Mouse (Mus musculus) frontal cortex, postnatal 10 days (tissue): ENCODE data around the gene Tbxa2r.
A peak's percentile ranks its signal among the peaks of the same experiment; 100 is the strongest.

Experiments used
- DNase-seq, 2 experiments: peaks; one replicate each; pipeline ENCODE4 v3.0.0; 2022; ENCODE audit warnings: low spot score in 2 of 2, mixed read lengths in 1 of 2

The Tbxa2r gene

DNA sequence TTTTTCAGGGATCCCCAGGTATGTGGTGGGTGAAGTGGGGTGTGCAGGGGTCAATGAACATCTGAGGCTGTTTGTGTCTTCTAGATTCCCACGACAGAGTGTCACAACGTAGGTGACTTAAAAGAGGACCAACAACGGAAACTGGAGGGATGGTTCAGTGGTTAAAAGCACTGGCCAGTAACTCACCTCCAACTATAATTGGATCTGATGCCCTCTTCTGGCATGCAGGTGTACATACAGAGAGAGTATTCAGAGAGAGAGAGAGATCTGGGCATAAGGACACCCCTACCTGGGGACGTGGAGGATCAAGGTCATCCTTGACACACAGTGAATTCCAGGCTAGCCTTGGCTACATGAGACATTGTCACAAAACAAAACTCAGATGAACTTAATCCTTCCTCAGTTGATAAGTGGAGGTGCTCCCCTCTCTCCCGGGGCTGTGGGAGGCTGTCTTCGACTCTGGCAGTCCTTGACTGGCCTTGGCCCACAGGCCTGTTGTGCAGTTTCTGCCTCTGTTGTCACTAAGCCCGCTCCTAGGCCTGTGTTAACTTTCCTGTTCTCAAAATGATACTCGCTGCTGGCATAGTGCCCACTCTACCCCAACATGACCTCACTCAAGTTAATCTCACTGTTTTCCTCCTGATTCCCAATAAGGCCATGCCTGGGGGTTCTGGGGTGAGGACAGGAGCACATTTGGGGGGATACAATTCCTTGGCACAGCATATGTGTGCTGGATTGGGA, 16.1 kb downstream of the Tbxa2r start:
- DNase-seq: no peak

DNA sequence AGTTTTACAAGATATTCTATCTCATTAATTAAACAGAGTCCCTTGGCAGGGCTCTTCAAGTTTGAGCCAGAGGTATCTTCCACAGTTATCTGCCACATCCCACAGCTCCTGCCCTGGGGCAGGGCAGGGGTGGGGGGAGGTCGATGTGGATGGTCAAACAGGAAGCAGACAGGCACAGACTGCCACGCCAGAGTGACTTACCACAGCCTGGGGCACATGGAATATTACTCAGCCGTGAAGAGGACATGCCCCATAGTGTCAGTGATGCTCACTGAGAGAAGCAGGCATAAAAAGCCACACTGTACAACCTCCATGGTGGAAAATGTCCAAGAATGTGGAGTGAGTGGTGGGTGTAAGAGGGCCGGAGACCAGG, 16.6 kb downstream of the Tbxa2r start:
- DNase-seq: no peak

DNA sequence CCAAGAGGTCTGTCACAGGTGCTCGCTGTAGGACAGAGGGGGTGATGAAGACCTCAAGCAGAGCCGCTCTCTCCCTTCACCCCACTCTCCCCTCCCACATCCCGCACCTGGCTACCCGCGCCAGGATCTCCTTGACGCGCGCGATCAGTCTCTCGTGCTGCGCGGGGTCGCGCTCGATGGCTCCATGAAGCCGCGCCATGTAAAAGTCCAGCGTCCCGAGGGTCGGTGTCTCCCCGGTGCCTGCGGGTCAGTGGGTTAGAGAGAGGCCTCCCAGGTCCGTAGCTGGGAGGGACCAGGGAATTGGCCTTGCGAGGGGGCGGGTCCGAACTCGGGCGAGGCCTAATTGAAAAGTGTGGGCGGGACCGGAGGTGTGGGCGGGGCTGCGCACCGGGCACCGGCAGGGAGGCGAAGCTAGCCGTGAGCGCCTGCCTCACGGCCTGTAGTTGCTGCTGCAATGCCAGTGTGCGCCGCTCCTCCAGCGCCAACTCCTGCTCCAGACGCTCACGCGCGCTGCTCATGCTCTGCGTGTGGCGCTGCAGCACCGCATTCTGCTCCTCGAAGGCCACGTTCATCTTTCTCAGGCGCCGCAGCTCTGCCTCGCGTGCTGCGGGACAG, 18.0 kb downstream of the Tbxa2r start:
- DNase-seq: peak in 1 of 2 experiments; percentile 58

DNA sequence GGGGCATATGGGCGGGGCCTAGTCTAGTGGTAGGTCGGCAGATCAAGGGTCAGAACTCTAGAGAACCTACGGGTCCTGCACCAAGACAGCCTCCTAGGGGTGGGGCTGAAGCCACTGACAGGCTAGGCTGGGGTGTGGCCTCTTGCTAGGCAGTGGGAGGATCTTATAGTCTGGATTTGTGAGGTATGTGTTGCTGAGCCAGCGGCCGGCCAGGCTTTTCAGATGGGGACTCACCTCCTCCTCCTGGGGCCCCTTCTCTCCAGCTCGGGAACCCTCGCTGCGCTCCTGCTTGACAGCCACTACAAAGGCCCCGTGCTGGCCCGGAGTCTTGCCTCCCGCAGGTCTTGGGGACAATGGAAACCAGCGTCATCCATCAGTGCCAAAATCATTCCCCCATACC, 20.6 kb downstream of the Tbxa2r start:
- DNase-seq: no peak

DNA sequence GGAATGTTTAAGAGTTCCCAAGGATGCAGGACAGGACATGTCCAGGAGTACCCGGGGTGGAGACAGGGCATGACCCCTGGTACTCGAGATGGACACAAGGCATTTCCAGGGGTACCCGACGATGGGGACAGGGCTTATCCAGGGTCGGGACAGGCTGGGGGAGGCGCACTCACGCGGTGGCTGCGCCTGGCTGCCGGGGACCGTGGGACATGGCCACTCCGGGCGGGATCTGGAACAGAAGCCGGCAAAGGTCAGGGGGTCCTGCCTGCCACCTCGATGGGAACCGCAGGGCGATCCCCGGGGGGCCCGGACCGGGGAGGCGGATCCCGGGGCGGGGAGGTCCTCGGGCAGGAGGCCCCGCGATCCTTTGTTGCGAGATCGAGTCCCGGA, 21.4 kb downstream of the Tbxa2r start:
- DNase-seq: peak in 1 of 2 experiments; percentile 53

DNA sequence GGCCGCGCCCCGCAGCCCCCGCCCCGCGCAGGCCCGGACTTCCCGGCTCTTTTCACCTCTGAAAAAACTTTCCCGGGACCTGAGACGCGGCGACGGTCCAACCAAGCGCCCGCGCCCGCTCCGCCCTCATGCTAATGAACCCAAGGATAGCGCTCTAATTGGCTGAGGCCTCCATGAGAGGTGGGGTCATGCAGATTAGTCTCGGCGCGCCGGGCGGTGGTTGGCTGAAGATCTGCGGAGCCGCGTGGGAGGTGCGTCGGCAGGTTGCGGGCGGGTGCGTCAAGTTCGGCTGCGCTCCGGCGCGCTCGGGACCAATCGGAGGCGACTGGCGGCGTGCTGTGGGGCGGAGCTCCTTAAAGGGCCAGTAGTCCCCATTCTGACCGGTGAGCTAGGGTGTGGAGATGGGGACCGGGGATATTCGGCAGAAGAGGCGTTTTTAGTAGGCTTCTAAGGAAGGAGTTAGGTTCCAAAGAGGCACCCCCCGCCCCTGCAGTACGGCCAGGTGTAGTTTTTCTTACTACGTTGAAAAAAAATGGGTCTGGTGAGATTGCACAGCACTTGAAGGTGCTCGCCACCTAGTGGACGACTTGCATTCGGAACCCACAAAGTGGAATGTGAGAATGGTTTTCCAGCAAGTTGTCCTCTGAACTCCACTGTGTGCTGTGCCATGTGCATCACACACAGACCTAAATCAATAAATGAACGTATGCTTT, 22.0 kb downstream of the Tbxa2r start, which contains the start of gene Hmg20b:
TSS of gene Hmg20b (minus strand) at position 130 of the 713 bp plus-strand sequence.
- peak; percentile 99 to 100 for DNase-seq

DNA sequence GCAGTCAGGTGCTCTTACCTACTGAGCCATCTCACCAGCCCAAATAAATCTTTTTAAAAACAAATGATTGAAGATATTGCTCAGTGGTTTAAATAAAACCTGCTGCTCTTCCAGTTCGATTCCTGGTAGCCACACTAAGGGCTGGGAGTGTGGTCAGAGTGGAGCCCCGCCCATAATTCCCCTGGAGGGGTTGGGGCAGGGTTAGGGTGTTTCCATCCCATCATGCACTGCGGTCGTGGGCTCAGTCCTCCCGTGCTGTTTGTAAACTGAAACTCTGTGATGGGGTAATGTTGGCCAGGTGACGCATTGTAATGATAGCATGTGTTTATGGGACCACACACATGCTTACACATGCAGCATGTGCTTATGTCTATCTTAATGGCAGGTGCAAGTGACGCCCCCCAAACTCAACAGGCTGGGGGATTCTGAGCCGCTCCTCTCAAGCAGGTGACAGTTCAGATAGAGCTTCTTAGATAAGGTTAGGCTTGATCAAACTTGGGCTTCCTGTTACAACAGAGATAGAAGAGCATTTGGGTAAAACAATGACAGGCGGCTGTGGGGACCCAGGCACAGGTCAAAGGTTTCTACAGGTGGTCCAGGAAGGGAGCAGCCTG, 23.3 kb downstream of the Tbxa2r start:
- DNase-seq: no peak

DNA sequence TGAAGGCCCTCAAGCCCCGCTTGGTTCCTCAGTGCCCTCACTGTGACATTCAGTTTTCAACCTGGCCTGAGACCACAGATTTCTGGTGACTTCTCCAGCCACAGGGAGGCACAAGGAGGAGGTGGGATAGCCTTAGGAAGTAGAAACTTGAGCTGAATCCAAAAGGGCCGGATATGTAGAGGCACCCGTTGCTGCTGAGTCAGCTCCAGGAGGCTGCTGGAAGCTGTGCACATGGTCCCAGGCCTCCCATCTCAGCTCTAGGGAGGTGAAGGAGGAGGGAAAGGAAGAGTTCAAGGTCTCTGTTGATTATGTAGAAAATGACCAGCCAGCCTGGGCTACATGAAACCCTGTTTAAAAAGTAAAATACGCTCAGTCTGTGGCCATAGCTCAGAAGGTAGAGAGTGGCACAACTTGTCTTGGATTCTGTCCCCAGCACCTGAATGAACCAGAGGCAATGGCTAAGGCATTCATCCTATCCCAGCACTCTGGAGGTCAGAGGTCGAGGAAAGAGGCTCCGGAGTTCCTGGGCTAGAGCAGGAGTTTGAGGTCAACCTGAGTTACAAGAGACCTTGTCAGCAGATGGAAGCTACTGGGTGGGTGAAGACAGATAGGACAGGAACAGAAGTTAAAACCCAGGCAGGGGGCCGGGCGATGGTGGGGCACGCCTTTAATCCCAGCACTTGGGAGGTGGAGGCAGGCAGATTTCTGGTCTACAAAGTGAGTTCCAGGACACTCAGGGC, 26.4 kb downstream of the Tbxa2r start:
- no peak for DNase-seq

DNA sequence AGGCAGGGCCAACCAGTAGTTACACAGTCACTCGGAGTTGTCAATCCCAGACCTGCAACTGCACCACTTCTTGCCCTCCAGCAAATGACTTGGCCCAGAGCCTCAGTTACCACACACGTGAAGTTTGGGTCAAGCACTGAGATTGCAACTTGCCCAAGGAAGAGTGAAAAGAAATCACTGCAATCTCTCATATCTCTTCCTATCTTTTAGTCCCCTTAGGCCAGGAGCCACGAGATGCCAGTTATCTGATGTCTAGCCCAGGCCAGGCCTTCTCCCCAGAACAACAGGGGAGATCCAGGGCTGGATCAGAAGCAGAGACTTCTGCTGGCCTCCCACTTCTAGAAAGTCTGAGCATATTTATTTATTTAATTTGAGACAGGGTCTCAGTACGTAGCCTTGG, 27.0 kb downstream of the Tbxa2r start:
- no peak for DNase-seq

DNA sequence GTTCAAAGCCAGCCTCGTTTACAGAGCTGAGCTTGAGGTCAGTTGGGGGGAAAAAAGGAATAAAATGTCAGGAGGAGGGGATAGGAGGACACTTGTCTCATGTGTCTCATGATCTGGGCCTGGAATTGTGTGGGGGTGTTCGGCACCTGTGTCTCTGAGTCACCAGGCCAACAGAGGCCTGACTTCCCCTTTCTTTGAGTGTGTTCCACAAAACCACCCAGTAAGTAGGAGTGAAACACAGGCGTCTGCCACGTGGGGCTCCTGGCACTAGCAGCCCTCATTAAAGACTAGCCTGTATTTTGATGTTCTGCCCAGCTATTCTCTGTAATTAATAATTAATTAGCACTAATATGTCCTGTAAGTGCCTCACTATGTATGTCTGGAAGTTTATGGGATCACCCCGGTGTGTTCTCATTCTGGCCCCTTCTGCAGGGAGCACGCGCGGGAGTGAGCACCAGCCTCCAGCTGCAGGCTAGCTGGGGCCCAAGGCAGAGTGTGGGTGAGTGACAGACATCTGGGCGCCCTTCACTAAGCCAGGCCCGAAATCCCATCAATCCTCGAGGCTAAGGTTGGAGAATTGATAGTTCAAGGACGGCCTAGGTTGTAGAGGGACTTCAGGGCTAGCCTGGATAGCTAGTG, 27.9 kb downstream of the Tbxa2r start:
- DNase-seq: no peak

DNA sequence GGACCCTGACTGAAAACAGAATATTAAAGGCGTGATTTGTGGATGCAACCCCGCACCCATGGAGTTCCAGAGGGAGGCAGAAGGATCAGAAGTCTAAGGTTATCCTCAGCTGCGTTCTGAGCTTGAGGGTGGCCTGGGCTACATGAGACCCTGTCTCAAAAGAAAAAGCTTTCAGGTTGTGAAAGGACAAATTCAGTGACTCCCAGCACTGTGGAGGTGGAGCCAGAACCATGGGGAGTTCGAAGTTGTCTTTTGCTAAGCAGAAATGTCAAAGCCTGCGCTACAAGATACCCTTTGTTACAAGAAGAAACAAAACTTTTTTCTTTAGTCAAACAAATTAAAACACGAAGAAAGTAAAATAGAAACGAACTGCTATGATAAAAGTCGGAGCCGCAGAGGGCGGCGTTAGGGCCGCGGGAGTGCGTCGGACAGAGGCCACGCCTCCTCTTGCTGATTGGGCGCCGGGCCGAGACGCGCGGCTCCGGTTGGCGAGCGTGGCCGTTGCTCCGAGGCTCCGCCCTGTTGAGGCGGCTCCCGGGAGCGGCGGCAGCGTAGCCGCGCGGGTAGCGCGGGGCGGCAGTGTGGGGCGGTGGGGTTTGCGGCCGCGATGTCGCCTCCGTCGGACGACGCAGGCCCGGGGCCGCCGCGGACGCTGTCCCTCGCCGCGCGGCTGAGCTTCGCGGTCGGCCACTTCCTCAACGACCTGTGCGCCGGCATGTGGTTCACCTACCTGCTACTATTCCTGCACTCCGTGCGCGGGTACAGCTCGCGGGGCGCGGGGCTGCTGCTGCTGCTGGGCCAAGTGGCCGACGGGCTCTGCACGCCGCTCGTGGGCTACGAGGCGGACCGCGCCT, 28.7 kb downstream of the Tbxa2r start, which contains the start of gene Mfsd12:
TSS of gene Mfsd12 (plus strand) at position 501 of the 854 bp plus-strand sequence.
- peak; percentile 81 to 90 for DNase-seq

DNA sequence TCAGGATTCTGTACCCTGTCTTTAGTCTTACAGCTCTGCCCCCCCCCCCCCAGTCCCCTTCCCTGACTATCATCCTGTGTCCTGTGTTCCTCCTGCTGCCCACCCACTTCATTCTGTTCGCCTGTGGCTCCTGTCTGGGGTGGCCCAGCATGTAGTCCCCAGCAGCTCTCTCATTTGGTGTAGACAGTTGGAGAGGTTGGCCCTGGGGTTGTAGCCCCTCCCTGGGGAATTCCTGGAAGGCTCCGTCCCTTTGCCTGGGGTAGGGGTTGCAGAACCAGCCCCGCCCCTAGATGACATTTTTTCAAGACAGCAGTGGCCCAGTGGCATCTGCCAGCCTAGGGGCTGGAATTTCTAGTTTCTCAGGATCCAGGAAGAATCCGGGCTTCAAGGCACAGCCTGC, 29.7 kb downstream of the Tbxa2r start:
- DNase-seq: no peak

DNA sequence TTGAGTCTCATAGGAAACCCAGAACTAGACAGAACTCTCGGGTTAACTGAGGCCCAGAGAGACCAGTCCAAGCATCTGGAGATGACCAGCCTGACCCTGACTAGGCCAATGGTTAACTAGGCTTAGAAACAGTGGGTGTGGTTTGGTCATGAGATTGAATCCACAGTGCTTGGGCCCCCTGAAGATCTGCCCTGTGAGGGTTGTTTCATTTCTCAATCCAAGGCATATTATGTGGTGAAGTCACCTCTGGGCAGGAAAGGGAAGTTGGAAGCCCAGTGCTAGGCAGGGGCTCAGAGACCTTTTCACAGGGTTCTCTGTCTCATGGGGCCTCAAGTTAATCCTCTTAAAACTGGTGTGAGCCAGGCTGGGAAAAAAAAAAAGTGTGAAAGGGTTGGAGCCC, 30.3 kb downstream of the Tbxa2r start:
- DNase-seq: no peak

DNA sequence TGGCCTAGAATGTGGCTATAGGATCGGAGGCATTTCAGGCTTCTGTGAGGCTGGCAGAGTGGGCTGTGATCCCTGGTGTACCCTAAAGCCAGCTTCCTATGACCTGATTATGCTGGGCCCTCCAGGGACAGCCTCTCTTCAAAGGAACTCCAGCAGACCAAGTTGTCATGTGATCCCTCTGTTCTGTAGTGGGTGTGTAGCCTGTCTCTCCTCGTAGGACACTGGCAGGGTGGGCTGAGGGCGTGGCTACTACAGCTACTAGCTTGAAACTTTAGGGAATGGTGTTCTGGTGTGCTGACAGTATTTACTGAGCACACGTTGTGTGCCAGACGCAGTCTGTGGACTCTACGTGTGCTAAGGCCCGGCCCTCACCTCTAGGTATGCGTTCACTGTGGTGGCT, 32.2 kb downstream of the Tbxa2r start:
- DNase-seq: no peak

DNA sequence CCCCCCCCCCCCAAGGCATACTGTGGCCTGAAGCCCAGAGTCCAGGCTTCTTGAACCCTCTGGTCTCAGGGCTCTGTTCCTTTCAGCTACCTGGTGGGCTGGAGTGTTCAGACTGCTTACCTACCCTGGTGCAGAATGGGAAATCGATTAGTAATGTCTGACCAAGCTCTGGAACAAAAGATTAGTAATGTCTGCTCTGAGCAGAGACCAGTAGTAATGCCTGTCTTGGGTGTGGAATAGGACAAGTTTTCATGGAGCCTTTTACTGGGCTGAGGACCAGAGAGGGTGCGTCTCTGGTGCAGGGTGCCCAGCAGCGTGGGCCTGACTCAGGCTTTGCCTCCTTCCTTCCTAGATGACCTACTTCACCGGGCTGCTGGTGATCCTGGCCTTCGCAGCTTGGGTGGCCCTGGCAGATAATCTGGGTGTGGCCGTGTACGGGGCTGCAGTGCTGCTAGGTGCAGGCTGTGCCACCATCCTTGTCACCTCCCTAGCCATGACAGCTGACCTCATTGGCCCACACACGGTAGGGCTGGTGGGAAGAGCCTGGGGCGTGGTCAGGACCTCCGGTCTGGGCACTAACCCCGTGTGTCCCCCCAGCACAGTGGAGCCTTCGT, 33.9 kb downstream of the Tbxa2r start:
- no peak for DNase-seq

DNA sequence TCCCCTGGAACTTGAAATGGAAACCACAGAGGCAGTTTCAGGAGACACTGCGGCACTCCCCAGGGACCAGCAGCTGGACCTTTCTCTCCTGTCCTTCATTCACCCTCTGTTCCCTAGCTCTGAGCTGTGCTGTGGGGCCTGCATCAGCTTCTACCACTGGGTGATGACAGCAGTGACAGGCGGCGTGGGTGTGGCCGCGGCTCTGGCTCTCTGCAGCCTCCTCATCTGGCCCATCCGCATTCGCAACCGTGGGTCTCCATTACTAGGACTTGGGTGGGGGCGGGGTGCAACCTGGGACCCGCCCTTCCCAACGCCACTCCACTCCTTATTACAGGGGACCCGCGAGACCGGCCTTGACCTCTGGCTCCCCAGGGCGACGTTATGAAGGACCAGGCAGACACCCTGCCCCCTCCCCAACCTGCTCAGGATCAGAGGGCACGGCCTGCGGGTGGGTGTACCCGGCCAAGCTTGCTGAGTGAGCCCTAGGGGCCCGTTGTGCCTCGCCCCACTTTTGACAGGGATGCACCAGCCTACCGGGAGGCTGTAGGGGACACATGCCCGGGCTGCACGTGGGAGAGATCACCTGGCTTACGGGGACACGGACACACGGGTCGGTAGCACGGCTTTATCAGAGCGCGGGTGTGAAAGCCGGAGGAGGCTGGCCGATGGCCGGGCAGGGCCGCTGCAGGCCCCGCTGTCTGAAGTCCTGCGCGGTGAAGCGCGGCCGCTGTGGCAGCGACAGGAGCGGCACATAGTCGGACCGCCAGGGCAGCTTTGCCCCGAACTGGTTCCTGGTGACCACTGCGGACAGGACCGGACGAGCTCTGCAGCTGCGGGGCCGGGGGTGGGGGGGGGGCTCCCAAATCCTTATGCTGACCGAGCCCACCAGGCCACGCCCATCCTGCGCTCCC, 35.2 kb downstream of the Tbxa2r start:
- no peak for DNase-seq

DNA sequence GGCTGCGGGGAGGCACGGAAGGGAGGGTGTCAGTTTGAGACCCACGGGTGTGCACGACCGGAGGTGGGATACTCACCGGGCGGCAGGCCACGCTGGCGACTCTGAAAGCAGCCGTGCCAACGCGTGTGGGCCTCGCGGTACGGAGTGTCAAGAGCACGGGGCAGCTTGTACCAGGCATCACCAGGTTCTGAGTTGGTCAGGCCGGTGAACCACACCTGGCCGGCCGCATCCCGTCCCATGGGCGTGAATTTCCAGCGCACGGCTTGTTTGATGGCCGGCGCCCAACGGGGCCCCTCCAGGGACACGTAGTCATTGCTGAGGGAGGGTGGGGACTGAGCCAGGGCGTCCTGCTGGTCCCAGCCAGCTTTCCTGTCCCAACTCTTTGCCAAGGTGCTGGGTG, 36.1 kb downstream of the Tbxa2r start:
- DNase-seq: no peak

DNA sequence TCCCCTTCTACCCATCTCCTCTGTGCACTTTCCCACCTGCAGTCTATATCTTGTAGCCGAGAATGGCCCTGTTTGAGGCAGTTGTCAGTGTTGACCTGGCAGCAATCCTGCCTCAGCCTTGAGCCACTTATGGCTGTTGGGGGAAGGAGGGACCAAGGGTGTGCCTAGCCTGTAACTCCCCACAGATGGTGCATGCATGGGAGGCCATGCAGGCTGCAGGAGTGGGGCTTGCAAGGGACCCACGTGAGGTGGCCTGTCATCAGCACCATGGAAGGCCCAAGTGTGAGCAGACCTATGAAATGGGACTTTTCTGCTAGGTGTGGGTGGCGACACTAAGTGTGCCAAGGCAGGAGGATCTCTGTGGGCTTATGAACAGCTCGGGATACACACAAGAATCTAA, 36.5 kb downstream of the Tbxa2r start:
- DNase-seq: no peak
